Mouse (Mus musculus) lung, adult 2 months (tissue): Measurements from ENCODE around the gene Shroom3.

ENCODE experiments used
- CTCF ChIP-seq: fragments of 200-500 bp; IDR thresholded peaks from 2 replicates; pipeline ENCODE4 v1.5.1; 2011; ENCODE audit warnings: mild to moderate bottlenecking, low read length, control low read depth; ENCODE audit not compliant: insufficient read depth
- POLR2A ChIP-seq: fragments of 200-500 bp; IDR thresholded peaks from 2 replicates; pipeline ENCODE4 v1.6.1; 2011; ENCODE audit warnings: low read depth, mild to moderate bottlenecking, control low read depth, low read length, borderline replicate concordance; ENCODE audit errors: extremely low read depth

DNA sequence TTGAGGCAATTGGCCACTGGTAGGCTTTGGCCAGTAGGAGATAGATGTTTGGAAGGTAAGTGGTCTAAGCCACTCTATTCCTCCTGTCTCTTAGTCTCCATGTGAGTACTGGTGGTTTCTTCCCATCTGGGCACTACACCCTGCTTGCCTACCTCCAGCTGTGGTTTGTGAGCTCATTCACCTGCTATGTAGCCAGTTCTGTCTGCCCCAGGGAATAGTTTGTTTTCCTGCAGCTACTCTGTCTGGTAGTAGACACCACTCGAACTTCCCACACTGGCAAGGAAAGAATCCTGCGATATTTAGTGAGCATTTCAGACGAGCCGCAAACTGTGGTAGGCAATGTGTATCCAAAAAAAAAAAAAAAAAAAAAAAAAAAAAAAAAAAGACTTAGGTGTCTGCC is 68.3 kb downstream of the Shroom3 start:
- TF ChIP-seq CTCF: no peak
- no peak for TF ChIP-seq POLR2A
